Mouse (Mus musculus) kidney, embryonic 16.5 days (tissue): ENCODE results near the gene Esyt2. TPM values are rescaled to one million over a fixed set of nuclear protein-coding genes. Genes with fewer than 3 reads are reported as not detected.

ENCODE experiments used
- ATAC-seq: fragments of 200-750 bp; cut with Nextera tagmentation; 2 replicates; pipeline ENCODE4 v1.8.0; 2017; ENCODE audit warnings: moderate TSS enrichment; ENCODE audit not compliant: low FRiP score, low TSS enrichment
- H3K27ac ChIP-seq: fragments of 300-500 bp; sonication (generic); 2 replicates; pipeline ENCODE4 v1.5.1; 2014; ENCODE audit warnings: low read length
- H3K27me3 ChIP-seq: fragments of 300-500 bp; sonication (generic); 2 replicates; pipeline ENCODE4 v1.6.1; 2014; ENCODE audit warnings: low read length, control low read depth, mixed read lengths; ENCODE audit not compliant: insufficient read depth
- H3K36me3 ChIP-seq: fragments of 300-500 bp; sonication (generic); 2 replicates; pipeline ENCODE4 v1.6.1; 2014; ENCODE audit warnings: low read length, control low read depth, mixed read lengths; ENCODE audit not compliant: insufficient read depth
- H3K4me1 ChIP-seq: fragments of 300-500 bp; sonication (generic); 2 replicates; pipeline ENCODE4 v1.6.1; 2014; ENCODE audit warnings: low read length, control low read depth, mixed read lengths; ENCODE audit not compliant: insufficient read depth
- H3K4me2 ChIP-seq: fragments of 300-500 bp; sonication (generic); replicated peaks from 2 replicates; pipeline ENCODE4 v1.6.1; 2014; ENCODE audit warnings: low read depth, low read length
- H3K4me3 ChIP-seq: fragments of 300-500 bp; sonication (generic); 2 replicates; pipeline ENCODE4 v1.5.1; 2014; ENCODE audit warnings: mild to moderate bottlenecking, low read length
- H3K9ac ChIP-seq: fragments of 300-500 bp; sonication (generic); replicated peaks from 2 replicates; pipeline ENCODE4 v1.6.1; 2014; ENCODE audit warnings: low read length
- H3K9me3 ChIP-seq: fragments of 300-500 bp; sonication (generic); 2 replicates; pipeline ENCODE4 v1.6.1; 2016; ENCODE audit warnings: low read length, control low read depth
- WGBS: fragments of 180-500 bp; shearing (Covaris S2); extraction: QIAGEN DNeasy Blood & Tissue Kit; methylation state at CpG from one replicate; pipeline ENCODE4 v1.1.7; 2014; 5-methylcytosine and 5-hydroxymethylcytosine counted together
- polyA plus RNA-seq: library from polyadenylated mRNA; unstranded; fragments of >200 nt; fragmentation: Nextera tagmentation; extraction: Ambion mirVana; gene quantifications from 2 replicates; pipeline ENCODE4 v1.2.1, GENCODE M21; 2015

Gene Esyt2
- polyA plus RNA-seq, 1 experiment from 2014 or later, result 17.5 TPM

DNA sequence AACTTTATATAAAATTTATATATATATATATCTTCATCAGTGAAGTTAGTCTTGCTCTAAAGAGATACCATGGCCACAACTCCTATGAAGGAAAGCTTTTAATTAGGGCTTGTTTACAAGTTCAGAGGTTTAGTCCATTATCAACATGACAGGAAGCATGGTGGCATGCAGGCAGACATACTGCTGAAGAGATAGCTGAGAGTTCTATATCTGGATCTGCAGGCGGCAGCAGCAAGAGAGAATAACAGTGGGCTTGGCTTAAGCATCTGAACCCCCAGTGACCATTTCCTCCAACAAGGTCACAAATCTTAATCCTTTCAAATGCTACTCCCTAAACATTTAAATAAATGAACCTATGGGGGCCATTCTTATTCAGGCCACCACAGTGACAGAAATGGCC is 59.2 kb downstream of the Esyt2 start:
- no peaks in the 10 kb centered on the region for H3K4me1 ChIP-seq
- WGBS, result 72% methylated on average over 1 of the region's 1 CpGs
- no peaks in the 10 kb centered on the region for H3K9me3 ChIP-seq
- H3K36me3 ChIP-seq, result peaks cover 10% of the 10 kb centered on the region
- H3K9ac ChIP-seq, result no peak overlapping the region
- H3K27me3 ChIP-seq, result no peaks in the 10 kb centered on the region
- H3K27ac ChIP-seq, result no peak overlapping the region
- H3K4me3 ChIP-seq, result no peak overlapping the region
- no peak for ATAC-seq
- H3K4me2 ChIP-seq, result no peak overlapping the region

DNA sequence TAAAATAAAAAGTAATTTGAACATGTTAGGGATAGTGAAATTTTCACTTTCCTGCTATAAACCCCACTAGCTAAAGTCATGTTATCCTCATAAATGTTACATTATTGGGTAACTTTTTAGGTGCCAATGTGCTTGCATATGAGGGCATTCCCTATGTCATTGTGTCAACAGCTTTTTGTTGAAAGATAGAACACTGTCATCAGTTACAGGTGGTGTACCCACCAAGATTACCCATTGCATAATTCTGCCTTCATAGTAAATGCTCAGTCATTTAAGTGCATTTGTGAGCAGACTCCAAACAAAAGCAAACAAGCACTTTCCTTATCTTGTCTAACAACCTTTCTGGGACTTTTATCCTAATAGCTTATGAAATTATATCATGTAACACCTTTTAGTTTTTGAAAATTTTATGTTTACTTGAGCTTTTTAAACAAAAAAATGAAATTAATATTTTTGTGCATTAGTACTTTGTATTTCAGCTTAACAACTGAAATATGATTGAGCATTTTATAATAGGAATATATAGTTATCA is 67.8 kb downstream of the Esyt2 start:
- no peak for ATAC-seq

DNA sequence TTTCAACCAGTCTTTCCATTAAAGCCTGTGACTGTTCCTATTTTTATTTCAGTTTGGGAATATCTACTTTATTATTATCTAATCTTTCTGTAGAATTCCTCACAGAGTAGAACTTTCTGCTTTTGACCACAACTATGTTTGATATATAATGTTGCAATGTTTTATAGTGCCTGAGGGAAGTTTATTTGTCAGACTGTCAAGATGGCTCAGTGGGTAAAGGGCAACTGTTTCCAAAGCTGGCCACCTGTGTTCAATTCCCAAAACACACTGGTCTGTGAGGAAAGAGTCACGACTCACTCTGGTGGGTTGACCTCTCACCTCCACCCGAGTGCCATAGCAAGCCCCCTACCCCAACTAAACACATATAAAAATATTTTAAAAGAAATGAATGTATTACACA is 68.4 kb downstream of the Esyt2 start:
- H3K27me3 ChIP-seq, result no peaks in the 10 kb centered on the region
- H3K4me1 ChIP-seq, result no peaks in the 10 kb centered on the region
- H3K9me3 ChIP-seq, result no peaks in the 10 kb centered on the region
- ATAC-seq, result no peak
- H3K36me3 ChIP-seq, result peaks cover 24% of the 10 kb centered on the region
- H3K9ac ChIP-seq, result no peak overlapping the region
- 67% methylated on average over 2 of the region's 2 CpGs for WGBS
- no peak overlapping the region for H3K27ac ChIP-seq
- no peak overlapping the region for H3K4me3 ChIP-seq
- H3K4me2 ChIP-seq, result no peak overlapping the region

More for the DNA sequence above, 67.8 kb downstream of the Esyt2 start:
- Histone ChIP-seq H3K4me1 (no peaks in the 10 kb centered on the region), H3K27me3 (no peaks in the 10 kb centered on the region), H3K9me3 (no peaks in the 10 kb centered on the region), H3K36me3 (peaks cover 27% of the 10 kb centered on the region), H3K9ac (no peak overlapping the region), H3K27ac (no peak overlapping the region), H3K4me2 (no peak overlapping the region), H3K4me3 (no peak overlapping the region)

- no peak overlapping the region for H3K9ac ChIP-seq
- WGBS, result 89% methylated on average over 4 of the region's 4 CpGs
- no peaks in the 10 kb centered on the region for H3K9me3 ChIP-seq
- no peaks in the 10 kb centered on the region for H3K27me3 ChIP-seq
- no peak overlapping the region for H3K4me3 ChIP-seq
- no peak overlapping the region for H3K27ac ChIP-seq
- H3K36me3 ChIP-seq, result peaks cover 23% of the 10 kb centered on the region
- no peaks in the 10 kb centered on the region for H3K4me1 ChIP-seq
- no peak for ATAC-seq
- H3K4me2 ChIP-seq, result no peak overlapping the region
Measured at GRCm38 (mm10) chr12:116351022-116351421, 70.0 kb downstream of the Esyt2 start.

GRCm38 (mm10) chr12:116352404-116352803 is 71.4 kb downstream of the Esyt2 start:
- Histone ChIP-seq H3K4me1 (no peaks in the 10 kb centered on the region), H3K36me3 (peaks cover 14% of the 10 kb centered on the region; the same call in 1 of the 2 replicates), H3K27me3 (no peaks in the 10 kb centered on the region), H3K4me3 (no peak overlapping the region), H3K9ac (no peak overlapping the region), H3K27ac (no peak overlapping the region), H3K4me2 (no peak overlapping the region), H3K9me3 (no peaks in the 10 kb centered on the region)
- ATAC-seq, result no peak
- WGBS, result 79% methylated on average over 5 of the region's 5 CpGs

GRCm38 (mm10) chr12:116354694-116355093 is 73.7 kb downstream of the Esyt2 start:
- Histone ChIP-seq H3K4me3 (no peak overlapping the region), H3K4me1 (no peaks in the 10 kb centered on the region), H3K27me3 (no peaks in the 10 kb centered on the region), H3K4me2 (no peak overlapping the region), H3K9ac (no peak overlapping the region), H3K36me3 (peaks cover 8% of the 10 kb centered on the region; the same call in 1 of the 2 replicates), H3K9me3 (no peaks in the 10 kb centered on the region), H3K27ac (no peak overlapping the region)
- ATAC-seq, result no peak
- WGBS, result 85% methylated on average over 3 of the region's 3 CpGs

- Histone ChIP-seq H3K4me2 (no peak overlapping the region), H3K4me1 (no peaks in the 10 kb centered on the region)
- ATAC-seq, result no peak
Measured at GRCm38 (mm10) chr12:116362091-116362490, 81.1 kb downstream of the Esyt2 start.

GRCm38 (mm10) chr12:116366900-116367299 is 85.9 kb downstream of the Esyt2 start:
- Histone ChIP-seq H3K27ac (no peak overlapping the region), H3K4me2 (no peak overlapping the region), H3K4me3 (no peak overlapping the region), H3K9me3 (no peaks in the 10 kb centered on the region), H3K9ac (no peak overlapping the region), H3K4me1 (no peaks in the 10 kb centered on the region), H3K27me3 (no peaks in the 10 kb centered on the region), H3K36me3 (peaks cover 34% of the 10 kb centered on the region)
- 88% methylated on average over 3 of the region's 3 CpGs for WGBS
- no peak for ATAC-seq

More at GRCm38 (mm10) chr12:116362091-116362490, 81.1 kb downstream of the Esyt2 start:
- peaks cover 20% of the 10 kb centered on the region for H3K36me3 ChIP-seq
- H3K9ac ChIP-seq, result no peak overlapping the region
- no peak overlapping the region for H3K27ac ChIP-seq
- no peaks in the 10 kb centered on the region for H3K9me3 ChIP-seq
- no peak overlapping the region for H3K4me3 ChIP-seq
- H3K27me3 ChIP-seq, result no peaks in the 10 kb centered on the region

GRCm38 (mm10) chr12:116367346-116367745 is 86.3 kb downstream of the Esyt2 start:
- ATAC-seq, result no peak
- Histone ChIP-seq H3K4me2 (no peak overlapping the region), H3K4me3 (no peak overlapping the region), H3K9ac (no peak overlapping the region), H3K4me1 (no peaks in the 10 kb centered on the region), H3K36me3 (peaks cover 34% of the 10 kb centered on the region), H3K27ac (no peak overlapping the region), H3K27me3 (no peaks in the 10 kb centered on the region), H3K9me3 (no peaks in the 10 kb centered on the region)
- 86% methylated on average over 2 of the region's 2 CpGs for WGBS

DNA sequence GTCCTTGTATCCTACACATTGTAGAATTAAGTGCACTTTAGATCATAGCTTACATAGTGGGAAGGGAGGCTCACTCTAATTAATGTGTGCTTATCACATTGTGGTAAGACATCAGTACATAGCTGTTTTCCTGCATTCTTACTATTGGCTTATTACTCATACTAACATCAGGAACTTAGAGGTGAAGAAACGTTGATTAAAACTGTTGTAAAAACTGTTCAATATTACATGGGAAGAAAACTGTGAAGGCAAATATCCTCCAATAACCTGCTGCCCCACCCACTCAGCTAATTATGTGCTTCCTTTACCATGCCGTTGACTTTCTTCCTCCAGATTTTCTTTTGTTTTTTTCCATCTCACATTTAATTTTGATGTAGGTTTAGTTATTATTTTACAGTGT is 87.9 kb downstream of the Esyt2 start:
- Histone ChIP-seq H3K9me3 (no peaks in the 10 kb centered on the region), H3K4me2 (no peak overlapping the region), H3K36me3 (peaks cover 31% of the 10 kb centered on the region), H3K27me3 (no peaks in the 10 kb centered on the region), H3K27ac (no peak overlapping the region), H3K9ac (no peak overlapping the region), H3K4me1 (no peaks in the 10 kb centered on the region), H3K4me3 (no peak overlapping the region)
- ATAC-seq, result no peak
- 84% methylated on average over 2 of the region's 2 CpGs for whole genome bisulfite sequencing
